Mouse (Mus musculus): ENCODE results near the gene Hagh.

DNA sequence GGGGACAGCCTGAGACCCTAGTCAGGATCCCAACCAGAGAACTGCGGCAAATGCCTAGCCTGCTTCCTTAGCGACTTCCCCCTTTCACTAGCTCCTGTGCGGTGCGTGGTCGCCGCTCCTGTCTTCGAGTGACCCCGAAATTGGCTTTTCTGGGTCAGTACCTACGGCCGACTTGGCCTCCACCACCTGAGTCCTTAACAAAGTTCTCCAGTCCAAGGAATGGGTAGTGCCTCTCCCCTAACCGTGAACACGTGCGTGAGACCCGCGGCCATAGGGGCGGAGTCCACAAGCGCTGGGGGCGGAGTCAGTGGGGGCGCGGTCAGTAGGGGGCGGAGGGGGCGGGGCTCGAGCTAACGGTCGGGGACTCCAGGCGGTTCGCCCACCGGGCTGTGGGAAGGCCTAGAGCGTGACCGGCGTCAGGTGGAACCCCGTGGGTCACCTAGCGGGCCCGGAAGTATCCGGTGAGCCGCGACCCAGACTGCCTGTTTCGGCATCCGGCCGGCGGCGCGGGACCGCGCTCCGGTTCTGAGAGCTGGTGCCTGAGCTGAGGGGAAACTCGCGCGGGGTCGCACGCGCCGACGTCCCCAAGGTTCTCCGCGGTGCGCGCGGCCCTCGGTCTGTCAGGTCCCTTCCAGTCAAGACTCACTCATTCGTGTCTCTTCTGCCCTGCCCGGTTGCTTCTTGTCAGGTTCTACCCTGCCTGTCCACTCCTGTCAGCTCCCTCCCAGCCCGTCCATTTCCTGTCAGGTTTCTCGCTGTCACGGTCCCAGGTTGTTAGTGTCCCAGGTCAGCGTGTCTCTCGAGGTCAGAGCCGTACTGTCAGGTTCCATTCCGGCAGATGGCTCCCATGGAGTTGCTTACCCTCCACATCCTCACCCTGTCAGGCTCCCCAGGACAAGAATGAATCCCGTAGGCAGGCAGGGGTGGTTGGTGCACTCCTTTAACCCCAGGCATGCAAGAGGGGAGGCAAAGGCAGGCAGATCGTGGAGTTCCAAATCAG lies 35.7 kb upstream of the Hagh start, which contains the start of gene Meiob:
- TF ChIP-seq POLR2A (IDR thresholded peaks at IDR 0.05; ENCODE audit: control insufficient read depth, extremely low read depth, insufficient read depth, low read length, poor library complexity) (no peak), CTCF (IDR thresholded peaks at IDR 0.05; ENCODE audit: borderline replicate concordance, control insufficient read depth, extremely low read depth, insufficient read depth, low read length, poor library complexity) (no peak)
